Mouse (Mus musculus) cerebellum, postnatal 10 days (tissue): ENCODE data around the gene Retreg1.

Source experiments
- DNase-seq, 2 experiments: peaks; one replicate each; pipeline ENCODE4 v3.0.0; 2021; ENCODE audit warnings: mixed read lengths in 2 of 2

Gene Retreg1

DNA sequence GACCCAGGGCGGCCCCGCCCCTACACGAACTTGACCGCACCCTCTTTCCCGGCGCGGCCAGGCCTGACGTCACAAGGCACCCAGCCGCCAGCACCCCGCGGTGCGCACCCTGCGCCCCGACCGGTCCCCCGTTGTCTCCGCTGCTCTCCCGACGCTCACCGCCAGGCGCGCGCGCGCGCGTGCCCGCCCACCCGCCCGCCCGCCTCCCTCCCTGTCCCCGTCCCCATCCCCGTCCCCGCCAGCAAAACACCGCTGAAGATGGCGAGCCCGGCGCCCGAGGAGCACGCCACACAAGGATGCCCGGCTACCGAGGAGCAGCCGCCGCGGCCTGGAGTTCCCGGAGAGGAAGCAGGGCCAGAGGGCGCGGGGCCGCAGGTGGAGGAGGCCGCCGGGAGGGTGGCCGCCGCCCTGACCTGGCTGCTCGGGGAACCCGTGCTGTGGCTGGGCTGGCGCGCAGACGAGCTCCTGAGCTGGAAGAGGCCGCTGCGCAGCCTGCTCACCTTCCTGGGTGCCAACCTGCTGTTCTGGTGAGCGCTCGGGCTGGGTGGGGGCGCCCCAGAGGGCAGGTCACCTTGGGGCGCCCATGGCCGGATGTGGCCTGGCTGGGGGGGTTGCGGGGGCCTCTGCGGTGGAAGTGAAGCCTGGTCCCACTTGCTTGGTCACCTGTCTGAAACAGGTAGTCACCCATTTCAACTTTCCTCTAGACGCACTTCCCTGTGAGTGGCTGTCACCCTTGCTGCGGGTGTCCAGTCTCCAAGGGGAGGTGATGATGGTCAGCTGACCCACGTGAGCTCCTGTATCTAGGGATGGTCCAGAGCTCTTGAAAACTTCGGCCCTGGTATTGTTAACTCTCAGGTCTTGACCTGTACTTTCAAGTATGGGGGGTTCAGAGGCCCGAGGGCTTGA lies at the start of gene Retreg1:
Retreg1 (plus strand) TSS at position 95 of the 906 bp plus-strand sequence.
- peak; percentile 77 to 78 for DNase-seq

- DNase-seq: no peak
Measured at GRCm38 (mm10) chr15:25794123-25794522, 48.9 kb upstream of the Retreg1 start.

- no peak for DNase-seq
Measured at GRCm38 (mm10) chr15:25795496-25795895, 47.5 kb upstream of the Retreg1 start.

DNA sequence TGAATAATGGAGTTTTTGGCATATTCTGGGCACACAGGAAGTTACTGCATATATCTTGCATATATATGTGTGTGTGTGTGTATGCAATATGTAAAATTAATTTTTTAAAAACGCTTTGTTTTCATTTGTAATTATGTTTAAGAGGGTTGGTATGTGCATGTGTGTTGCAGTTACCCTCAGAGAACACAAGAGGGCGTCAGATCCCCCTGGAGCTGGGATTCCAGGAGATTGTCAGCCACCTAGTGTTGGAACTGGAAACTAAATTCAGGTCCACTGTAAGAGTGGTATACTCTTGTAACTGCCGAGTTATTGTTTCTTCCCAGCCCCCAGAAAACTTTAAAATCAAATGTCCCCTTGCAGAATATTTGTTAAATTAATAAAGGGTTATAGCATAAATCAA lies 46.6 kb upstream of the Retreg1 start:
- DNase-seq: peak; percentile 64 to 75

DNA sequence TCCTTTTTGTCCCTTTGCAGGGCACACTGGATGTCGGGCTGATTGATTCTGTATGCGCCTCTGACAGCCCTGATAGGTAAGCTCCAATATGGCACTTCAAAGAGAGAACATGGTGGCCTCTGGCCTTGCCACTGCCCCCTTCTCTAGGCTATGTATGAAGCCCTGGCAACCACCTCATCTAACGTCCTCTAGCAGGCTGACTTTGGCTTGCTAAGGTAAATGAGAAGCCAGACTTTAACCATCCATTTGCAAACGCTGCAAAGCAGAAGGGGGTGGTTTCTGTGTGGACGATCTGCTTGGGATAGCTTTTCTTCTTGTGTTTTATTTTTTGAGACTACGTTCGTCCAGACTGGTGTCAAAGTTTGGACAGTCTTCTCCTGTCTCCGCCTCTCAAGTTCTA lies 45.8 kb upstream of the Retreg1 start:
- peak in 1 of 2 experiments; percentile 0 for DNase-seq

DNA sequence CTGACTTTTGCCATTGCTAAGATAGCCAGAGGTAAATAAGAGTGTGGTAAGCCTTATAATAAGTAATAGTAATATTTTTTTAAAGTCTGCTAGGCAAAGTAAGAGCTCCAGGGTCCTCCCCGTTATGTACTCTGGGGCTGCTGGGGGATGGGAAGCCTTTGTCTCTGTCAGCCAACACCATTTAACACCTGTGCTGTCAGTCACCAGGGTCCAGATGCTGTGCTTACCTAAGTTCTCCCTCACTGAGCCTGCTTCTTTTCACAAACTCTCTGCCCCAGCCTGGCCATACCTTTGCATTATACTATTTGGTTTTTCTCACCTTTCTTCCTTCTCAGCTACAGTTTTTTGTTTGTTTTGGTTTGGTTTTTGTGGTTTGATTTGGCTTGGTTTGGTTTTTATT lies 45.1 kb upstream of the Retreg1 start:
- no peak for DNase-seq

- DNase-seq: no peak
Measured at GRCm38 (mm10) chr15:25801726-25802125, 41.3 kb upstream of the Retreg1 start.

DNA sequence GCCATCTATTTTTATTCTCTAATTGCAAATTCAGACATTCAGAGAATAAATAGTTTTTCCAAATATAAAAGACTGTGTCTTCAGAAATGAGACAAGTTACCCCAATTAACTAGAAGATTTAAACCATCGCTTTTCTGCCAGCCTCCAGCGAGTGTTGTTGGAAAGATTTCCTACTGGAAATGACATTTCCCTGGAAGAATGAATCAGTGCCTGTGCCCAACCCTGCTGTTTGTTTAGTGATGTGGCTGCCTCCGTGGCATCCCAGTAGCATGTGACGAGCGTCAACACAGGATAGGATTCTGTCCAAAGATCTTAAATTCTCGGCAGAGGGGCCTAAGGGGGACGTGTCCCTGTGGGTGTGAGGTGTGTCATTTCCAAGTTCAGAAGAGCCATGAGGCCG lies 40.8 kb upstream of the Retreg1 start:
- no peak for DNase-seq

DNA sequence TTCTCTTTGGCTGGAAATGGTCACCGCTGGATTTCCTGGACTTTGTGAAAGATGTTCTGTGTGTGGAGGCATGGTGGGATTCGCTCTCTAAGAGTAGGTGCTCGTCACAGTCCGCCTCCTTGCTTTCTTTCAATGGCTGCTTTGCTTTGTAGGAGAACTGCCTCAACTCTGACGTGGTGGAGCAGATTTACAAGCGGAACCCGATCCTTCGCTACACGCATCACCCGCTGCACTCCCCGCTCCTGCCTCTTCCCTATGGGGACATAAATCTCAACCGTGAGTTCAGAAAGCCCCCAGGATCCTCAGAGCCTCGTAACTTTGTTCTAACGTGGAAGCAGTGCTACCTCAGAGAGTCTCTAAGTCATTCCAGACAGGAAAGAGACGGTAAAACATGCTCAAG lies 39.9 kb upstream of the Retreg1 start:
- DNase-seq: no peak

DNA sequence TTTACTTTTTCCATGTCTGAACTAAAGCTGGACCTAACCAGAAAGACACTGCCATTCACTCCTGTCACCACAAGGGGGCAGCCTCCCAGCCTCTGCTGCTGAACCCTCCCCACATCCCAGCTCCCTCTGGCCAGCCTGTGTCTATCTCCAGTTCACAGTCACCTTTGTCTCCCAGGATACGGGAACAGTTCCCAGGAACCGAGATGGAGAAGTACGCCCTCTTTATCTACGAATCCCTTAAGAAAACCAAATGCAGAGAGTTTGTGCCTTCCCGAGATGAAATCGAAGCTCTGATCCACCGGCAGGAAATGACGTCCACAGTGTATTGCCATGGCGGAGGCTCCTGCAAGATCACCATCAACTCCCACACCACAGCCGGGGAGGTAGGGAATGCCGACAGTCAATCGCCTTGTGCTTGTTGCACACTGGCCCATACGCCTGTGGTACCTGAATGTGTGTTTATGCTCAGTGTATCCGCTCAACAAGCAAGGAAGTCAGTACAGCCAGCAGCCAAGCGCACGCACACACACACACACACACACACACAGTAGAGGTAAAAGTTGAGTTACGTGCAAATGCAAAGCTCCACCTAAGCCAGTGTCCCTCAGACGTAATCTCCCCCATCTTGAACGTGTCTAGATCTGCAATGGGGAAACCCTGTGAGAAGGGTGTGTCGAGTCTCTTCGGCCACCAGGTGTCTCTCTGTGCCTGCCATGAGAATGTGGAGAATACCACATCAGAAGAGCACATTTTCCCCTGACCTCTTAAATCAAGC lies 37.5 kb upstream of the Retreg1 start:
- peak; percentile 88 to 90 for DNase-seq

- no peak for DNase-seq
Measured at GRCm38 (mm10) chr15:25806363-25806762, 36.6 kb upstream of the Retreg1 start.

- DNase-seq: no peak
Measured at GRCm38 (mm10) chr15:25806878-25807277, 36.1 kb upstream of the Retreg1 start.

DNA sequence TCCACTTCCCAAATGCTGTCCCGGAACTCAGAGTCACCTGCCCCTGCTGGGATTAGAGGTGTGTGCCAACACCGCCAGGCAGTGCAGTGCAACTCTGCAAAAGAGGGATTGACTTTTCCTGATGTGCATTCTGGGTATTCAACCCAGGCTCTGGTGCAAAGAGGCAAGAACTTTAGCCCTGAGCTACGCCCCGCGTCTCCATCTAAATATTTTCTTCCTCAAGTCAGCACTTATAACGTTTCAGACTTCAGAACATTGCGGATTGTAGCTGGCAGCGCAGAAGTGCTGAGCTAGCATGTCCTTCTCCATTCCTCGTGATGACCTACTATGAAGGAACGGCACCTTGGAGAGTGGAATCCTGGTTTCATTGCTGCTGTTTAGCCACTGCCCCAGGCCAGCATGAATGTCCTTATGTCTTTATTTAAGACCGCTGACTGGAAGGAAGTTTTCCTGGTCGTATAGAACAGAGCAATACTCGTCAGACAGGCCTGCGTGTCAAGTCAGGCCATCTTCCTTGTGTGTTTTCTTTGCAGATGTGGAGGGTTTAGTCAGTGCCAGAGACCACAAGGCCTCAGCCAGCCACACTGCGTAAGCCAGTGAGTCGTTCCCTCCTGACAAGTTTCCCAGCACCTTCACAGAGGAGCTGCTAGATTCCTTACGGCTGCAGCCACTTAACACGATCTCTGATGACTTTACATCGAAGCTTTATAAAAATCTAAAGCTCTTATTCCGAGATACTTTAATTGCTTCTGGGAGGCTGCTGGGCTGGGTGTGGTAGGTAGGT lies 34.1 kb upstream of the Retreg1 start:
- no peak for DNase-seq

- DNase-seq: no peak
Measured at GRCm38 (mm10) chr15:25809669-25810068, 33.3 kb upstream of the Retreg1 start.

DNA sequence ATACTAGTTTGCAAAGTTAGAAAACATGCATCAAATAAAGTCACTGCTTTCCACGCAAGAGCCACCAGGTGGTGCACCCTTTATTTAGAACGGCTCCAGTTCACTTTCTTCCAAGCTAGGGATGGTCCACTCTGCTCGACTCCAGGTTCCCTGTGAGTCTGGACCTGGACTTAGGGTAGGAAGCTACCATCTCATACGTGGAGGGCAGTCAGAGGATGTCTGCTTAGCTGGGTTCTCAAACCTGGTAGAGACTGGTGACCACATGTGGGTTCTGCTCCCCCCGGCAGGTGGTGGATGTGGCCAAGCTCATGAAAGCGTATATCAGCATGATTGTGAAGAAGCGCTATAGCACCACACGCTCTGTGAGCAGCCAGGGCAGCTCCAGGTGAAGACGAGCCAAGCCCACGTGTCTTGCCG lies 31.1 kb upstream of the Retreg1 start:
- no peak for DNase-seq

- no peak for DNase-seq
Measured at GRCm38 (mm10) chr15:25812479-25812878, 30.5 kb upstream of the Retreg1 start.

- DNase-seq: no peak
Measured at GRCm38 (mm10) chr15:25814535-25814934, 28.4 kb upstream of the Retreg1 start.

GRCm38 (mm10) chr15:25817191-25817590 lies 25.8 kb upstream of the Retreg1 start:
- DNase-seq: no peak

- DNase-seq: no peak
Measured at GRCm38 (mm10) chr15:25821981-25822380, 21.0 kb upstream of the Retreg1 start.

- DNase-seq: no peak
Measured at GRCm38 (mm10) chr15:25822656-25823055, 20.3 kb upstream of the Retreg1 start.

- no peak for DNase-seq
Measured at GRCm38 (mm10) chr15:25826531-25826961, 16.4 kb upstream of the Retreg1 start.

- DNase-seq: no peak
Measured at GRCm38 (mm10) chr15:25828464-25828863, 14.5 kb upstream of the Retreg1 start.

DNA sequence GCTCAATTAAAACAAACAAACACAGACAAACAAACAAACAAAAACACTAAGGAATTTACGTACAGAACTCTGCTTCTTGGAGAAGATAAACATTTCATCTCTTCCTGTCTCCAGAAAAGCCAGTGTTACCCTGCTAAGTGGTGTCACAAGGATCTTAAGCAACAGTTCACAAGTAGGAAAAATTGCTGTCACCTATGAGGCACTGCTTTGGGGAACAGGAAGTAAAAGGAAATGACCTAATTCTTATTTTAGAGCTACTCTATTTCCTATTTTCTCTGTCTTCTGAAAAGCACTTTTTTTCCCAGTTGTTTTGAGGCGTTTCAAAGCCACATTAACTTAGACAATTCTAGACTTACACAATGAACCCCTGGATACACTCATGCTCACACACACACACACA lies 12.6 kb upstream of the Retreg1 start:
- DNase-seq: no peak
